Mouse (Mus musculus) kidney, postnatal 0 days (tissue): ENCODE results near the gene Nkx2-3. TPM values are rescaled to one million over a fixed set of nuclear protein-coding genes. Genes with fewer than 3 reads are reported as not detected.

Experiments
- ATAC-seq: fragments of 200-750 bp; cut with Nextera tagmentation; replicated peaks from 2 replicates; pipeline ENCODE4 v1.8.0; 2017; ENCODE audit warnings: low read depth, moderate number of reproducible peaks, moderate TSS enrichment, moderate library complexity; ENCODE audit not compliant: low FRiP score
- DNase-seq: peaks from one replicate; pipeline ENCODE4 v3.0.0-alpha.2; 2016; ENCODE audit warnings: low spot score
- H3K27ac ChIP-seq: fragments of 300-500 bp; sonication (generic); 2 replicates; pipeline ENCODE4 v1.5.1; 2014; ENCODE audit warnings: mild to moderate bottlenecking
- H3K27me3 ChIP-seq: fragments of 300-500 bp; sonication (generic); 2 replicates; pipeline ENCODE4 v1.6.1; 2014; ENCODE audit warnings: low read length, mixed read lengths; ENCODE audit not compliant: insufficient read depth
- H3K36me3 ChIP-seq: fragments of 300-500 bp; sonication (generic); 2 replicates; pipeline ENCODE4 v1.6.1; 2014; ENCODE audit warnings: low read length, mixed read lengths; ENCODE audit not compliant: insufficient read depth
- H3K4me1 ChIP-seq: fragments of 300-500 bp; sonication (generic); replicated peaks from 2 replicates; pipeline ENCODE4 v1.6.1; 2014; ENCODE audit warnings: antibody characterized with exemption, low read length, mixed read lengths; ENCODE audit not compliant: insufficient read depth
- H3K4me2 ChIP-seq: fragments of 300-500 bp; sonication (generic); 2 replicates; pipeline ENCODE4 v1.6.1; 2014; ENCODE audit warnings: mild to moderate bottlenecking, low read length, moderate library complexity, mixed read lengths
- H3K4me3 ChIP-seq: fragments of 300-500 bp; sonication (generic); replicated peaks from 2 replicates; pipeline ENCODE4 v1.5.1; 2014; ENCODE audit warnings: low read depth, low read length
- H3K9ac ChIP-seq: fragments of 300-500 bp; sonication (generic); 2 replicates; pipeline ENCODE4 v1.6.1; 2014; ENCODE audit warnings: low read depth, low read length
- H3K9me3 ChIP-seq: fragments of 300-500 bp; sonication (generic); replicated peaks from 2 replicates; pipeline ENCODE4 v1.6.1; 2016; ENCODE audit warnings: low read length, inconsistent platforms, mixed read lengths
- CTCF ChIP-seq: IDR thresholded peaks from 2 replicates; pipeline ENCODE4 v1.5.1; 2016; ENCODE audit warnings: antibody characterized with exemption, low read depth, mild to moderate bottlenecking, moderate library complexity
- WGBS: fragments of 180-500 bp; shearing (Covaris S2); extraction: QIAGEN DNeasy Blood & Tissue Kit; methylation state at CpG from one replicate; pipeline ENCODE4 v1.1.7; 2014; 5-methylcytosine and 5-hydroxymethylcytosine counted together
- microRNA-seq: library from miRNA; unstranded; fragments of <30 nt; microRNA quantifications from one replicate; pipeline ENCODE4, GENCODE M21; 2016
- polyA plus RNA-seq: library from polyadenylated mRNA; unstranded; fragments of >200 nt; fragmentation: Nextera tagmentation; extraction: Ambion mirVana; gene quantifications from 2 replicates; pipeline ENCODE4 v1.2.1, GENCODE M21; 2015

The Nkx2-3 gene
- polyA plus RNA-seq, 1 experiment from 2014 or later, result not detected

DNA sequence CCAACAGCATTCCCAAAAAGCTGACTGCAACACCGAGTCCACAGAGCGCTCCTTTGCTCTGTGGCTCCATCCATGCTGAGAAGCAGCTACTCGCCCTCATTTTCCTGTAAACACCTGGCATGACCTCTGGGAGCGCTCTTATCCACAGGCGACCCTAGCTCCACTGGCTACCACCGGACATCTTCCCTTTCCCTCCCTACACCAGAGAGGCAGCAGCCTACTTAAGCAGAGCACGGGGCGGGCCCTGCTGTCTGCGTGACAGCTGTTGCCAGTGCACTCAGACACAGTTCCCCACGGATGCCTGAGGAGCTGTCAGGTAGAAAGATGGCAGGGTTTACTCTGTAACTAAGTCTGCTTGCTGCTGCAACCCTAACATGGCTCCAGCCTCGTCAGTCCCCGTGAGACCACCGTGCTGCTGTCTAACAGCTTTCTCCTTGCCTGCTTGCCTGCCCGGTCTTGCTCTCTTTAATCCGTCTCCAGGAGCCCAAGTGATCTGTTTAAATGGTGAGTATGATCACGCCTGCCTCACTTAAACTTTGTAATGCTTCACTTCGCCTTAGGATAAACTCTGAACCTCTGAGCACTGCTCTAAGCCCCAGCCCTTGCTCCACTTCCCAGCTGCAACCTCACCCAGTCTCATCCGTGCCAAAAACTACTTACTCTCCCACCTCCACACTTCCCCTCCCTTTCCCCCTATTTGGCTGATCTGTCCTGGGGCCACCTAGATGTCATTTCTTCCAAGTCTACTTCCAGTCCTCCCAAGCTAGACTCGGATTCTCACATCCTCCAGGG lies 50.2 kb downstream of the Nkx2-3 start:
- 38% methylated on average over 19 of the region's 19 CpGs for WGBS

DNA sequence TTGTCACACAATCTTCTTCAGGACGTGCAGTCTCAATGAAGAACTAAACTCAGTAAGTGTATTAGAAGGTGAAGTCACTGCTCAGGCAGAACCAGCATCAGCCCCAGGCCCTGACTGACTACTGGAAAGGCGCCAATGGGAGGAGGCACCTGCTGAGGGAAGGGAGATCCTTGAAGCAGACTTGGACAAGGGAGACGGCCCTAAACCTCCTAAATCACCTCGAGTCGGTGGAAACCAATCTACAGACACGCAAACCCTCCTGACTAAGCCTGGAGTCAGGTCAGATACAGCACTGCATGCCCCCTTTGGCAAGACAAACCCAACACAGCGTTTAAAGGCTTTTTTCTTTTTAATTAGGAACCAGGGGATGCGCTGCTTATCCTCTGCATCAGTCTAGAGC lies 51.3 kb downstream of the Nkx2-3 start:
- H3K4me3 ChIP-seq, result no peak overlapping the region
- WGBS, result 72% methylated on average over 8 of the region's 8 CpGs
- no peak for ATAC-seq

More for the DNA sequence above, 50.2 kb downstream of the Nkx2-3 start:
- TF ChIP-seq CTCF, result peak; percentile 66
- H3K9ac ChIP-seq, result no peak overlapping the region
- ATAC-seq (peak; percentile 79), DNase-seq (peak; percentile 85)
- H3K36me3 ChIP-seq, result peaks cover 16% of the 10 kb centered on the region; the same call in 1 of the 2 replicates
- H3K4me1 ChIP-seq, result no peaks in the 10 kb centered on the region
- H3K9me3 ChIP-seq, result no peaks in the 10 kb centered on the region
- H3K4me3 ChIP-seq, result no peak overlapping the region
- H3K4me2 ChIP-seq, result no peak overlapping the region
- no peak overlapping the region for H3K27ac ChIP-seq
- no peaks in the 10 kb centered on the region for H3K27me3 ChIP-seq

More for the DNA sequence above, 51.3 kb downstream of the Nkx2-3 start:
- Histone ChIP-seq H3K9me3 (no peaks in the 10 kb centered on the region), H3K27ac (no peak overlapping the region), H3K9ac (no peak overlapping the region), H3K4me2 (no peak overlapping the region), H3K27me3 (no peaks in the 10 kb centered on the region), H3K36me3 (peaks cover 16% of the 10 kb centered on the region; the same call in 1 of the 2 replicates), H3K4me1 (no peaks in the 10 kb centered on the region)
- no peak for TF ChIP-seq CTCF
- no peak for DNase-seq

Small RNAs within 50 kb of the gene (microRNA-seq; reads per million reads assigned to microRNA genes)
- gene Gm22646, result not detected

Other genes with a start within 250 kb of the Nkx2-3 start
- 0.08 and 0.15 TPM in 2 replicates for gene Hpse2, start 224.0 kb upstream of the Nkx2-3 start, polyA plus RNA-seq
- gene Cnnm1, start 171.9 kb upstream of the Nkx2-3 start, polyA plus RNA-seq, result 0.62 and 1.2 TPM in 2 replicates
- 86.6 and 93.6 TPM in 2 replicates for gene Got1, start 87.7 kb upstream of the Nkx2-3 start, polyA plus RNA-seq
- gene Slc25a28, start 62.6 kb downstream of the Nkx2-3 start, polyA plus RNA-seq, result 13.5 and 17.1 TPM in 2 replicates
- 11.3 and 12.0 TPM in 2 replicates for gene Entpd7, start 77.3 kb downstream of the Nkx2-3 start, polyA plus RNA-seq
- 24.0 and 24.9 TPM in 2 replicates for gene Cutc, start 140.7 kb downstream of the Nkx2-3 start, polyA plus RNA-seq
- gene Cox15, start 140.7 kb downstream of the Nkx2-3 start, polyA plus RNA-seq, result 6.4 and 7.7 TPM in 2 replicates
- 7.4 and 7.9 TPM in 2 replicates for gene Abcc2, start 169.9 kb downstream of the Nkx2-3 start, polyA plus RNA-seq